Mouse (Mus musculus) right cerebral cortex, postnatal 36 days (tissue): ENCODE data around the gene Tnfsf15.

ENCODE experiments used
- DNase-seq, 2 experiments: peaks; one replicate each; pipeline ENCODE4 v3.0.0; 2022; ENCODE audit warnings: low spot score in 2 of 2, mixed read lengths in 1 of 2

Gene Tnfsf15

GRCm38 (mm10) chr4:63744693-63745171 is at the start of gene Tnfsf15:
Tnfsf15 (minus strand) TSS chr4:63745113.
- DNase-seq, result no peak

- DNase-seq, result no peak
Observed at GRCm38 (mm10) chr4:63792328-63792727, 47.4 kb upstream of the Tnfsf15 start.

- DNase-seq, result no peak
Observed at GRCm38 (mm10) chr4:63785466-63785865, 40.6 kb upstream of the Tnfsf15 start.

- DNase-seq, result no peak
Observed at GRCm38 (mm10) chr4:63783826-63784225, 38.9 kb upstream of the Tnfsf15 start.

- DNase-seq, result no peak
Observed at GRCm38 (mm10) chr4:63782970-63783613, 38.2 kb upstream of the Tnfsf15 start.

GRCm38 (mm10) chr4:63777223-63777622 is 32.3 kb upstream of the Tnfsf15 start:
- no peak for DNase-seq

GRCm38 (mm10) chr4:63773306-63774090 is 28.6 kb upstream of the Tnfsf15 start:
- no peak for DNase-seq

GRCm38 (mm10) chr4:63772514-63772913 is 27.6 kb upstream of the Tnfsf15 start:
- no peak for DNase-seq

- DNase-seq, result no peak
Observed at GRCm38 (mm10) chr4:63771291-63771690, 26.4 kb upstream of the Tnfsf15 start.

GRCm38 (mm10) chr4:63769161-63769560 is 24.2 kb upstream of the Tnfsf15 start:
- no peak for DNase-seq

- DNase-seq, result no peak
Observed at GRCm38 (mm10) chr4:63765050-63765449, 20.1 kb upstream of the Tnfsf15 start.

GRCm38 (mm10) chr4:63759931-63760330 is 15.0 kb upstream of the Tnfsf15 start:
- no peak for DNase-seq

- DNase-seq, result no peak
Observed at GRCm38 (mm10) chr4:63757527-63758154, 12.7 kb upstream of the Tnfsf15 start.

GRCm38 (mm10) chr4:63756072-63756471 is 11.2 kb upstream of the Tnfsf15 start:
- DNase-seq, result no peak

GRCm38 (mm10) chr4:63754467-63755020 is 9.6 kb upstream of the Tnfsf15 start:
- DNase-seq, result no peak

- DNase-seq, result no peak
Observed at GRCm38 (mm10) chr4:63753855-63754254, 8.9 kb upstream of the Tnfsf15 start.

- no peak for DNase-seq
Observed at GRCm38 (mm10) chr4:63752687-63753523, 8.0 kb upstream of the Tnfsf15 start.

GRCm38 (mm10) chr4:63748061-63748730 is 3.3 kb upstream of the Tnfsf15 start:
- no peak for DNase-seq

GRCm38 (mm10) chr4:63745271-63745670 is 358 bp upstream of the Tnfsf15 start:
- no peak for DNase-seq

- no peak for DNase-seq
Observed at GRCm38 (mm10) chr4:63743660-63744059, 1.3 kb downstream of the Tnfsf15 start.
